Mouse (Mus musculus): ENCODE measurements around the gene Cmbl.

Gene Cmbl

GRCm38 (mm10) chr15:31627277-31628154 lies 62.3 kb downstream of the Cmbl start:
- no peak for DNase-seq

GRCm38 (mm10) chr15:31628180-31628579 lies 63.0 kb downstream of the Cmbl start:
- no peak for DNase-seq

GRCm38 (mm10) chr15:31629556-31629955 lies 64.4 kb downstream of the Cmbl start:
- DNase-seq: no peak

DNA sequence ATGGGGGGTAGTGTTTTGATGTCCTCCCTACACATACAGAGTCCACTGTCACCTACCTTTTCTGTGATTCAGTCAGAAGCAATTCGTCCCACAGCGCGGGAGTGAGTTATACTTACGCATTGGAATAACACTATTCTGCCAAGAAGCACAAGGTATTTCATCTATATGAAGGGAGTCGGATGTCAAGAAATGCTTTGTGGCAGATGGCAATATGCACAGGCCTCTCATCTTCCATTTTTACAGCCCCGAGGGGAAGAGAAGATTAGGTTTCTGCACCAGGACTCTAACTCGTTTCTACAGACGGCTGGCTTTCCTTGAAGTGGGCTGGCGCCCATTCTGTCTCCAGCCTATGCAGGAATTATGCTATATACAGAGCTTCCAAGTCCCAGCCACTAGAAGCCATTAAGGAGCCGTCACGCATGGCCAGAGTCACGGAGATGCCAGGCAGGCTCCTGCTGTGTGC lies 66.2 kb downstream of the Cmbl start:
- no peak for DNase-seq

DNA sequence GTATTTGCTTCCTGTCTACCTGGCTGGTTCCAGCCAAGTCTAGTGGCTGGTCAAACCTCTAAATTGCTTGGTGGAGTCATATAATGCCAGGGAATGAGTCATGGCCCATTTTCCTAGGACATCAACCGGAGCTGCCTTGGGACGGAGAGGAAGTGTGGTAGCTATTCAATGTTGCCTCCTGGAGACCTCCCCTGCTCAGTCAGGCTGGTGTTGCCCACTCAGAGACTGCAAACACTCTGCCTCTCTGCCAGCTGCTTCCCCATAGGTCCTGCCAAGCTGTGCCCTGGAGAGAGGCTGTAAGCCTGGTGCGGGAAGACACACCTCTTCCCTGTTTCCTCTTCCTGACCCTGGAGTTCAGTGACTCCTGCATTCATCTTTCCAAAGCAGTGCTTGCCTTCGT lies 67.3 kb downstream of the Cmbl start:
- DNase-seq: no peak

DNA sequence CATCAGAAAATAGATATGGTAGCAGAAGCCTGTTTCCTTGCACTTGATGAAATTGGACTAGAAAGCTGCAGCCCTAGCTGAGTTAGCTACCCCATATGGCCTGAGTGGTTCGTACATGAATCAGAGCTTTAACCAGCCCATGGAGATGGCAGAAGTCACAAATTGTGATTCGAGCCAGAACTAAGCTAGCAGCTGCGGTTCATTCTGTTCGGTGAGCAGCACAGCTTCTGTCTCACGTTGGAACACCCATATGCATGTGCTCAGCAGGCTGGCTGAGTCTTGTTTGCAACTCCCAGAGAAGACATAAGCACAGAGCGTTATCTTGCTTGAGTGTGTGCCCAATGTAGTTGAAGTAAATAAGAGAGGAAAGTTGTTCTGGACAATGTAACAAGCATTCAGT lies 69.4 kb downstream of the Cmbl start:
- no peak for DNase-seq

- DNase-seq: no peak
These were observed 71.0 kb downstream of the Cmbl start for GRCm38 (mm10) chr15:31636091-31636595.

Data from cerebellum, adult 11 months (tissue).